Mouse (Mus musculus): ENCODE results near the gene Pvrig. TPM values are rescaled to one million over a fixed set of nuclear protein-coding genes. Genes with fewer than 3 reads are reported as not detected.
"Not testable (repeated sequence)": the region's sequence is repeated elsewhere in the genome, so short reads cannot be mapped to it uniquely, and the experiment has no call there.

Gene Pvrig
- 10 to 100 TPM; 10.6 to 25.4 (median 13.9) TPM for polyA plus RNA-seq (2017; shearing (Covaris generic))

GRCm38 (mm10) chr5:138341661-138342060 lies at the start of gene Pvrig:
Gene Pvrig, plus strand, starts transcription at chr5:138341961.
- ATAC-seq: no peak

DNA sequence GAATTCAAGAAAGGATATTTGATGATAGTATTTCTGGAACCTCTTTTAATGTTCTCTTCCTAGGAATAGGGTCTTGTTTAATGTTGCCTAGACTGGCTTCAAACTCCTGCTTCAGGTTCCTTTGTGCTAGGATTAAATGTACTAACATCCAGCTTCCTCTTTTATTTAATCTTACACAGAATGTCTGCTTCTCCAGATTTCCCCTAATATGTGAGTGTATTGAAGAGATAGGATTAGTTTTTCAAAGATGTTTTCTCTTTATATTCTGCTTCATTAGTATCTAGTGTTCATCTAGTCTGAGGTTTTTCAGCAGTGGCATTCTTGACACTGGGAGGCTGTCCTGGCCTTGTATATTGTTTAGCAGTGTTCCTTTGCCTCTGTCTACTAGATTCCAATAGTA lies 47.6 kb upstream of the Pvrig start:
- ATAC-seq: no peak

DNA sequence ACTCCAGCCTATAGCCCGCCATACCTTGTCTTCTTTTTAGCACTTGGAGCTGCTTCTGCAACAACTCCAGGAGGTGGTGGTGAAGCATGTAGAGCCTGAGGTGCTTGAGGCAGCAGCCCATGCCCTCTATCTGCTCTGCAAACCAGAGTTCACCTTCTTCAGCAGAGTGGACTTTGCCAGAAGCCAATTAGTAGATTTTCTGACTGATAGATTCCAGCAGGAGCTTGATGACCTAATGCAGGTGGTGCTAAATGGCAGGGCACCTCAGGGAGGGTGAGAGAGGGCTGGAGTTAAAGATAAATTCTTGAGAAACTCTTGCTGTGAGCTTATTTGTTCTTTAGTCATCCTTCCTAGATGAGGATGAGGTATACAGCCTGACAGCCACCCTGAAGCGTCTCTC lies 42.1 kb upstream of the Pvrig start:
- no peak for ATAC-seq

GRCm38 (mm10) chr5:138312795-138313194 lies 29.0 kb upstream of the Pvrig start:
- ATAC-seq: no peak

GRCm38 (mm10) chr5:138343216-138343615 lies 1.5 kb downstream of the Pvrig start:
- peak; percentile 63 for ATAC-seq

- ATAC-seq: not testable (repeated sequence)
Measured at GRCm38 (mm10) chr5:138363208-138363607, 21.4 kb downstream of the Pvrig start.

DNA sequence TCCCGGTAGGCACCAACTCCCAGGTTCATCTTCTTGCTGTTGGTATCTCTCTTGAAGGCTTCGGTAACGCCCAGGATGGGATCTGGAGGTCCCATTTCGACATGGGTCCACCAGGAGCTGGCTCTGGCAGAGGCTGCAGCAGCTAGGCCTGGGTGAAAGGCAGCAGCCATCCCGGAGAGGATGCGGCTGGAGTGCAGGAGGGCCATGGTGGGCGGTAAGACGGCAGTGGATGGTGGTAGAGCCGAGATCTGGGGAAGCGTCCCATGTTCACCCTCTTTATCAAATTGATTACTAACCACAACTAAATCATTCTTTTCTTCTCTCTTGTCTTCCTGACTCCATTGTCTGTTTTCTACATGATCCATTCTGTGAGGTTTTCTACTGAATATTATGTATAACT lies 23.6 kb downstream of the Pvrig start:
- not testable (repeated sequence) for ATAC-seq

Other genes with a start within 250 kb of the Pvrig start
- gene Zscan21, start 225.1 kb upstream of the Pvrig start, polyA plus RNA-seq (2017; shearing (Covaris generic)): 10 to 100 TPM; 18.6 to 21.0 (median 19.1) TPM
- 10 to 100 TPM in 1 of 3 experiments, 1 to 10 TPM in 2; 9.5 to 17.9 (median 9.8) TPM for gene Zfp113, start 186.2 kb upstream of the Pvrig start, polyA plus RNA-seq (2017; shearing (Covaris generic))
- gene Cops6, start 180.9 kb upstream of the Pvrig start, polyA plus RNA-seq (2017; shearing (Covaris generic)): 100 to 1,000 TPM; 199 to 212 (median 207) TPM
- 1 to 10 TPM; 4.9 to 7.5 (median 7.4) TPM for gene Ap4m1, start 170.0 kb upstream of the Pvrig start, polyA plus RNA-seq (2017; shearing (Covaris generic))
- gene Mcm7, start 169.5 kb upstream of the Pvrig start, polyA plus RNA-seq (2017; shearing (Covaris generic)): 10 to 100 TPM; 47.6 to 94.8 (median 56.4) TPM
- 10 to 100 TPM; 56.3 to 64.3 (median 58.1) TPM for gene Taf6, start 154.5 kb upstream of the Pvrig start, polyA plus RNA-seq (2017; shearing (Covaris generic))
- gene Cnpy4, start 154.5 kb upstream of the Pvrig start, polyA plus RNA-seq (2017; shearing (Covaris generic)): 10 to 100 TPM; 49.4 to 55.0 (median 54.5) TPM
- under 1 TPM in 1 of 3 experiments, not detected in 2; 0.55 TPM for gene Mblac1, start 147.6 kb upstream of the Pvrig start, polyA plus RNA-seq (2017; shearing (Covaris generic))
- gene Nxpe5, start 116.1 kb upstream of the Pvrig start, polyA plus RNA-seq (2017; shearing (Covaris generic)): under 1 TPM in 1 of 3 experiments, not detected in 2; 0.31 TPM
- gene Lamtor4, start 86.5 kb upstream of the Pvrig start, polyA plus RNA-seq (2017; shearing (Covaris generic)): 100 to 1,000 TPM; 113 to 131 (median 127) TPM
- gene BC037034, start 77.9 kb upstream of the Pvrig start, polyA plus RNA-seq (2017; shearing (Covaris generic)): 1 to 10 TPM; 4.1 to 7.4 (median 5.8) TPM
- gene Gal3st4, start 69.1 kb upstream of the Pvrig start, polyA plus RNA-seq (2017; shearing (Covaris generic)): under 1 TPM in 2 of 3 experiments, not detected in 1; 0.55 to 0.61 TPM
- under 1 TPM in 1 of 3 experiments, not detected in 2; 0.16 TPM for gene Gm43720, start 62.0 kb upstream of the Pvrig start, polyA plus RNA-seq (2017; shearing (Covaris generic))
- under 1 TPM in 2 of 3 experiments, not detected in 1; 0.14 to 0.35 TPM for gene Gpc2, start 62.0 kb upstream of the Pvrig start, polyA plus RNA-seq (2017; shearing (Covaris generic))
- not detected for gene Stag3, start 61.7 kb upstream of the Pvrig start, polyA plus RNA-seq (2017; shearing (Covaris generic))
- 10 to 100 TPM; 17.6 to 23.7 (median 23.5) TPM for gene Zfp157, start 99.5 kb downstream of the Pvrig start, polyA plus RNA-seq (2017; shearing (Covaris generic))
- not detected for gene 1700123K08Rik, start 222.8 kb downstream of the Pvrig start, polyA plus RNA-seq (2017; shearing (Covaris generic))